Mouse (Mus musculus) megakaryocyte, embryonic 14.5 days (primary cell): ENCODE data around the gene 9330182O14Rik. TPM values are rescaled to one million over a fixed set of nuclear protein-coding genes. Genes with fewer than 3 reads are reported as not detected.
A peak's percentile ranks its signal among the peaks of the same experiment; 100 is the strongest.

Source experiments
- H3K27me3 ChIP-seq: replicated peaks from 2 replicates; pipeline ENCODE3; 2012; ENCODE audit warnings: inconsistent platforms
- H3K36me3 ChIP-seq: replicated peaks from 2 replicates; pipeline ENCODE3; 2012; ENCODE audit warnings: low read length, inconsistent platforms, mixed read lengths
- H3K4me1 ChIP-seq: 2 replicates; pipeline ENCODE4 v1.6.1; 2012; ENCODE audit warnings: inconsistent platforms
- H3K4me3 ChIP-seq: replicated peaks from 2 replicates; pipeline ENCODE3; 2012; ENCODE audit warnings: moderate library complexity, mild to moderate bottlenecking, inconsistent platforms
- H3K9me3 ChIP-seq: 2 replicates; pipeline ENCODE4 v1.6.1; 2012; ENCODE audit warnings: inconsistent platforms
- FLI1 ChIP-seq: IDR thresholded peaks from 2 replicates; pipeline ENCODE4 v1.6.1; 2012; ENCODE audit warnings: low read length, inconsistent platforms, mixed read lengths
- GATA1 ChIP-seq: IDR thresholded peaks from 3 replicates; pipeline ENCODE4 v1.6.1; 2012; ENCODE audit warnings: mixed read lengths, low read length, inconsistent platforms, borderline replicate concordance
- polyA plus RNA-seq: library from polyadenylated mRNA; stranded (reverse); fragments of >175 nt; gene quantifications from 2 replicates; pipeline ENCODE4 v1.2.3, GENCODE M21; 2012; ENCODE audit warnings: low replicate concordance; ENCODE audit not compliant: insufficient read depth

The 9330182O14Rik gene
- 0.06 TPM in 1 of 2 replicates, not detected in the other for polyA plus RNA-seq

- Histone ChIP-seq H3K4me1 (peaks cover 41% of the 10 kb centered on the region), H3K27me3 (peaks cover 6% of the 10 kb centered on the region), H3K36me3 (no peaks in the 10 kb centered on the region), H3K4me3 (peak within 1 kb of the TSS; percentile 26), H3K9me3 (no peaks in the 10 kb centered on the region)
- no peak for TF ChIP-seq FLI1
- TF ChIP-seq GATA1: no peak
Observed at GRCm38 (mm10) chr15:40134152-40134792, at the start of gene 9330182O14Rik. Gene 9330182O14Rik (plus strand): TSS chr15:40134365.

- Histone ChIP-seq H3K4me3 (no peak overlapping the region), H3K9me3 (no peaks in the 10 kb centered on the region), H3K36me3 (no peaks in the 10 kb centered on the region), H3K4me1 (peaks cover 10% of the 10 kb centered on the region), H3K27me3 (no peaks in the 10 kb centered on the region)
- no peak for TF ChIP-seq FLI1
- no peak for TF ChIP-seq GATA1
Observed at GRCm38 (mm10) chr15:40103304-40103703, 30.9 kb upstream of the 9330182O14Rik start.

- H3K4me1 ChIP-seq: peaks cover 10% of the 10 kb centered on the region
- no peaks in the 10 kb centered on the region for H3K36me3 ChIP-seq
- H3K4me3 ChIP-seq: no peak overlapping the region
- H3K9me3 ChIP-seq: no peaks in the 10 kb centered on the region
- TF ChIP-seq GATA1 (no peak), FLI1 (no peak)
- no peaks in the 10 kb centered on the region for H3K27me3 ChIP-seq
Observed at GRCm38 (mm10) chr15:40105712-40106111, 28.5 kb upstream of the 9330182O14Rik start.

GRCm38 (mm10) chr15:40113888-40114576 lies 20.1 kb upstream of the 9330182O14Rik start:
- Histone ChIP-seq H3K4me1 (peaks cover 17% of the 10 kb centered on the region), H3K27me3 (no peaks in the 10 kb centered on the region), H3K4me3 (peak overlapping the region; percentile 18), H3K9me3 (no peaks in the 10 kb centered on the region), H3K36me3 (no peaks in the 10 kb centered on the region)
- TF ChIP-seq GATA1 (no peak), FLI1 (no peak)

DNA sequence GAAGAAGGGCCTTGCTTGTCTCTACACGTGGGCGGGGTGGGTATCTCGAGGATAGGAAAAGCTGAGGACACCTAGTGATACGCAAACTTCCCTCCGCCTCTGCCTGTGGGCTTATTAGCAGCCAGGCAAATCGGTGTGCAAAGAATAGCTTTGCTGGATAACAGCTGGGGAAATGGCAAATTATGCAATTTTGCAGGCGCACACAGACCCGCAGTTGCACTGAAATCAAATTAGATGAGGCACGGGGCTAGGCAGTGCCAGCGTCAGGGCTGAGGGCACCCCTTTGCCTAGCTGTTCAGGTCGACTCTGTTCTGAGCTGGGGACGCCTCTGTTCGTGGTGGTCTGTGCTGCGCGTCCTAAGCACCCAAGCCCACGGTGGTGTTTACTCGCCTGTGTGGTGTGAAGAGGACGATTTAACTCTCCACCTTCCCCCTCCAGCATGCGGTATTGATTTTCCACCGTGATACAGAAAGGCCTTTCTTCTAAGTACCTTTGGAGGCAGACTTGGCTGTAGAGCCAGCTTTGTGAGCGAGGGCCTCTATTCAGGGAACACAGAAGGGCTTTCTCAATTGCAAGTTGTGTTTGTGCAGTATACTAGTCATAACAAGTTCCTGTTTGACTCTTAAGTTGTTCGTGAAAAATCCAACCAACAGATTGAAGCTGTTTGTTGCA lies 19.4 kb upstream of the 9330182O14Rik start:
- H3K9me3 ChIP-seq: no peaks in the 10 kb centered on the region
- H3K27me3 ChIP-seq: no peaks in the 10 kb centered on the region
- peak overlapping the region; percentile 18 for H3K4me3 ChIP-seq
- TF ChIP-seq GATA1 (no peak), FLI1 (no peak)
- H3K4me1 ChIP-seq: peaks cover 19% of the 10 kb centered on the region
- H3K36me3 ChIP-seq: no peaks in the 10 kb centered on the region

- no peaks in the 10 kb centered on the region for H3K9me3 ChIP-seq
- peaks cover 19% of the 10 kb centered on the region for H3K4me1 ChIP-seq
- H3K36me3 ChIP-seq: no peaks in the 10 kb centered on the region
- no peak for TF ChIP-seq FLI1
- H3K27me3 ChIP-seq: no peaks in the 10 kb centered on the region
- H3K4me3 ChIP-seq: no peak overlapping the region
Observed at GRCm38 (mm10) chr15:40116396-40116795, 17.8 kb upstream of the 9330182O14Rik start.

GRCm38 (mm10) chr15:40124211-40124953 lies 9.8 kb upstream of the 9330182O14Rik start:
- Histone ChIP-seq H3K4me3 (no peak overlapping the region), H3K9me3 (no peaks in the 10 kb centered on the region), H3K4me1 (peaks cover 40% of the 10 kb centered on the region), H3K36me3 (no peaks in the 10 kb centered on the region), H3K27me3 (peaks cover 2% of the 10 kb centered on the region)
- TF ChIP-seq GATA1: no peak
- TF ChIP-seq FLI1: no peak

GRCm38 (mm10) chr15:40129496-40129895 lies 4.7 kb upstream of the 9330182O14Rik start:
- H3K36me3 ChIP-seq: no peaks in the 10 kb centered on the region
- no peaks in the 10 kb centered on the region for H3K27me3 ChIP-seq
- TF ChIP-seq FLI1 (no peak), GATA1 (no peak)
- no peaks in the 10 kb centered on the region for H3K9me3 ChIP-seq
- peaks cover 70% of the 10 kb centered on the region for H3K4me1 ChIP-seq
- H3K4me3 ChIP-seq: no peak overlapping the region

GRCm38 (mm10) chr15:40130880-40131478 lies 3.2 kb upstream of the 9330182O14Rik start:
- no peaks in the 10 kb centered on the region for H3K9me3 ChIP-seq
- TF ChIP-seq FLI1: no peak
- TF ChIP-seq GATA1: no peak
- peaks cover 66% of the 10 kb centered on the region for H3K4me1 ChIP-seq
- H3K36me3 ChIP-seq: no peaks in the 10 kb centered on the region
- no peak overlapping the region for H3K4me3 ChIP-seq
- no peaks in the 10 kb centered on the region for H3K27me3 ChIP-seq
